Mouse (Mus musculus) small intestine, adult 2 months (tissue): Measurements from ENCODE around the gene Ep300.

Experiments
- CTCF ChIP-seq: fragments of 200-500 bp; IDR thresholded peaks from 2 replicates; pipeline ENCODE4 v1.5.1; 2012; ENCODE audit warnings: low read depth, mild to moderate bottlenecking, control low read depth, inconsistent platforms, low read length, moderate library complexity, mixed read lengths; ENCODE audit not compliant: insufficient replicate concordance, insufficient read length; ENCODE audit errors: extremely low read depth
- POLR2A ChIP-seq: fragments of 200-500 bp; IDR thresholded peaks from 2 replicates; pipeline ENCODE4 v1.6.1; 2012; ENCODE audit warnings: low read depth, mild to moderate bottlenecking, control low read depth, inconsistent platforms, low read length, moderate library complexity

- TF ChIP-seq CTCF (no peak), POLR2A (no peak)
Measured at GRCm38 (mm10) chr15:81535881-81536351, 49.2 kb upstream of the Ep300 start.
